Mouse (Mus musculus): ENCODE data around the gene Jkamp. TPM values are rescaled to one million over a fixed set of nuclear protein-coding genes. Genes with fewer than 3 reads are reported as not detected.

Jkamp gene
- total and polyA plus RNA-seq, 3 experiments: 14.9 to 25.0 TPM; not detected in 1

DNA sequence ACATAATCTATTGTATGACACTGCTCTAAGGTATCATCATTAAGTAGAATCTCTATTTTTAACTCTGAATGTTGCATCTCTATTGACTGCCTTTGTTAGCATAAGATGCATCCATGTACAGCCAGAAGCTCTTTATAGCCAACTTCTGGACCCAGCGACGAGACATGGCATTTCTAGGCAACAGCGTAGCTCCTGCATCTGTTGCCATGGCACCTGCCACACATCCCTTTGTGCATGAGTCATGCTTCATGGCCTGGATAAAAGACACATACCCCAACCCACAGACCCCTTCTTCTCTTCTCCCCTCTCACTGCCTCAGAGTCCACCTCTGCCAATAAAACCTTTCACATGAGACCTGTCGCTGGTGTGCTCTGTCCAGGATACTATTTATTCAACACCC, 65.4 kb downstream of the Jkamp start:
- no peak overlapping the region for H3K9ac ChIP-seq (ENCODE audit: control insufficient read depth, low read depth, low read length, poor library complexity, severe bottlenecking)
- no peaks in the 10 kb centered on the region for H3K9me3 ChIP-seq (replicated peaks; ENCODE audit: insufficient read depth, low read length)
- no peaks in the 10 kb centered on the region for H3K4me1 ChIP-seq (ENCODE audit: control insufficient read depth in 1 of 2, insufficient read depth in 2 of 2, low read length in 2 of 2)
- no peak for TF ChIP-seq CTCF (IDR thresholded peaks at IDR 0.05 in 2 of 3, conservative IDR thresholded peaks at IDR 0.05 in 1 of 3; ENCODE audit: control insufficient read depth in 1 of 3, insufficient read depth in 1 of 3, low read depth in 2 of 3, low read length in 3 of 3, poor library complexity in 1 of 3, severe bottlenecking in 1 of 3)
- no peak for TF ChIP-seq EP300 (IDR thresholded peaks at IDR 0.05; ENCODE audit: low read depth in 1 of 2, low read length in 2 of 2)
- TF ChIP-seq ZNF384 (IDR thresholded peaks at IDR 0.05; ENCODE audit: low read depth, low read length): no peak
- TF ChIP-seq GATA1 (IDR thresholded peaks at IDR 0.05; ENCODE audit: low read depth, low read length): no peak
- TF ChIP-seq MYB (IDR thresholded peaks at IDR 0.05; ENCODE audit: low read depth, low read length): no peak
- no peak for TF ChIP-seq RAD21 (IDR thresholded peaks at IDR 0.05; ENCODE audit: low read depth, low read length)
- no peak for TF ChIP-seq KAT2A (conservative IDR thresholded peaks at IDR 0.05; ENCODE audit: low read depth, low read length)
- no peak for TF ChIP-seq MAX (IDR thresholded peaks at IDR 0.05; ENCODE audit: low read length)
- TF ChIP-seq USF2 (IDR thresholded peaks at IDR 0.05; ENCODE audit: borderline replicate concordance in 1 of 2, insufficient read depth in 1 of 2, low read depth in 1 of 2, low read length in 2 of 2): no peak
- TF ChIP-seq BHLHE40 (IDR thresholded peaks at IDR 0.05; ENCODE audit: borderline replicate concordance, low read depth, low read length): no peak
- no peak for TF ChIP-seq NRF1 (IDR thresholded peaks at IDR 0.05; ENCODE audit: insufficient read depth, low read depth, low read length, poor library complexity, severe bottlenecking)
- no peak for TF ChIP-seq RCOR1 (IDR thresholded peaks at IDR 0.05; ENCODE audit: low read depth, low read length)
- TF ChIP-seq MAZ (IDR thresholded peaks at IDR 0.05; ENCODE audit: low read depth, low read length): no peak
- TF ChIP-seq POLR2A (IDR thresholded peaks at IDR 0.05; ENCODE audit: control insufficient read depth in 1 of 2, insufficient read depth in 1 of 2, low read depth in 1 of 2, low read length in 2 of 2, poor library complexity in 1 of 2): no peak
- no peak for TF ChIP-seq MEF2A (IDR thresholded peaks at IDR 0.05; ENCODE audit: extremely low read depth, insufficient replicate concordance, low read depth, low read length, poor library complexity, severe bottlenecking)
- H3K79me2 ChIP-seq (ENCODE audit: control insufficient read depth, insufficient read depth, low read length, poor library complexity): no peaks in the 10 kb centered on the region
- no peaks in the 10 kb centered on the region for H3K36me3 ChIP-seq (ENCODE audit: control insufficient read depth in 1 of 2, insufficient read depth in 2 of 2, low read length in 2 of 2)
- no peak overlapping the region for H3K27ac ChIP-seq (ENCODE audit: control insufficient read depth, low read depth, low read length)
- no peak overlapping the region for H3K4me3 ChIP-seq (ENCODE audit: control insufficient read depth in 1 of 2, insufficient read depth in 1 of 2, low read depth in 2 of 2, low read length in 2 of 2)
- H3K27me3 ChIP-seq (ENCODE audit: control insufficient read depth in 1 of 2, insufficient read depth in 2 of 2, low read length in 2 of 2): no peaks in the 10 kb centered on the region
- DNase-seq (ENCODE audit: low read depth, low spot score): no peak

Other genes starting within 250 kb of the Jkamp start
- 0.10 and 0.19 TPM in 2 replicates for gene Gpr135, start 14.5 kb upstream of the Jkamp start, total RNA-seq (2012; rRNA removed)
- under 1 TPM in 1 of 2 experiments, not detected in 1; 0.92 TPM for gene Gpr135, start 14.5 kb upstream of the Jkamp start, polyA plus RNA-seq (2012; ENCODE audit: insufficient read depth in 1 of 2, insufficient read length in 2 of 2, low read depth in 1 of 2, low replicate concordance in 2 of 2, missing spikeins in 1 of 2)
- 2.5 and 5.2 TPM in 2 replicates for gene L3hypdh, start 150 bp upstream of the Jkamp start, total RNA-seq (2012; rRNA removed)
- 1 to 10 TPM in 1 of 2 experiments, not detected in 1; 9.3 TPM for gene L3hypdh, start 150 bp upstream of the Jkamp start, polyA plus RNA-seq (2012; ENCODE audit: insufficient read depth in 1 of 2, insufficient read length in 2 of 2, low read depth in 1 of 2, low replicate concordance in 2 of 2, missing spikeins in 1 of 2)
- not detected in 2 replicates for gene Ccdc175, start 99.4 kb downstream of the Jkamp start, total RNA-seq (2012; rRNA removed)
- not detected for gene Ccdc175, start 99.4 kb downstream of the Jkamp start, polyA plus RNA-seq (2012; ENCODE audit: insufficient read depth in 1 of 2, insufficient read length in 2 of 2, low read depth in 1 of 2, low replicate concordance in 2 of 2, missing spikeins in 1 of 2)